Mouse (Mus musculus): Measurements from ENCODE around the gene Phlpp1. TPM values are rescaled to one million over a fixed set of nuclear protein-coding genes. Genes with fewer than 3 reads are reported as not detected.

The Phlpp1 gene
- polyA plus RNA-seq, 1 experiment from 2014 or later, result 1.7 TPM

GRCm38 (mm10) chr1:106372446-106372845, 200.9 kb downstream of the Phlpp1 start:
- Histone ChIP-seq H3K4me3 (ENCODE audit: low read depth, low read length) (no peak overlapping the region), H3K4me2 (no peak overlapping the region), H3K4me1 (replicated peaks; ENCODE audit: control insufficient read depth, insufficient read depth, low read length) (no peaks in the 10 kb centered on the region), H3K36me3 (ENCODE audit: control insufficient read depth, insufficient read depth, low read length) (peaks cover 2% of the 10 kb centered on the region; the same call in 1 of the 2 replicates), H3K27me3 (replicated peaks; ENCODE audit: control insufficient read depth, insufficient read depth, low read length) (no peaks in the 10 kb centered on the region), H3K9me3 (ENCODE audit: control insufficient read depth, low read length) (no peaks in the 10 kb centered on the region), H3K9ac (ENCODE audit: low read depth, low read length) (no peak overlapping the region), H3K27ac (ENCODE audit: low read depth, low read length) (no peak overlapping the region)
- no peak for ATAC-seq (replicated peaks; ENCODE audit: low FRiP score)
- WGBS, result 77% methylated on average over 2 of the region's 2 CpGs
- no peak for DNase-seq (ENCODE audit: low spot score)

- Histone ChIP-seq H3K36me3 (ENCODE audit: control insufficient read depth, insufficient read depth, low read length) (peaks cover 2% of the 10 kb centered on the region; the same call in 1 of the 2 replicates), H3K4me3 (ENCODE audit: low read depth, low read length) (no peak overlapping the region), H3K9ac (ENCODE audit: low read depth, low read length) (no peak overlapping the region), H3K27me3 (replicated peaks; ENCODE audit: control insufficient read depth, insufficient read depth, low read length) (no peaks in the 10 kb centered on the region), H3K4me1 (replicated peaks; ENCODE audit: control insufficient read depth, insufficient read depth, low read length) (no peaks in the 10 kb centered on the region), H3K27ac (ENCODE audit: low read depth, low read length) (no peak overlapping the region), H3K4me2 (no peak overlapping the region), H3K9me3 (ENCODE audit: control insufficient read depth, low read length) (no peaks in the 10 kb centered on the region)
- WGBS, result 96% methylated on average over 1 of the region's 1 CpGs
- ATAC-seq (replicated peaks; ENCODE audit: low FRiP score) (no peak), DNase-seq (ENCODE audit: low spot score) (no peak)
Measured at GRCm38 (mm10) chr1:106373656-106374055, 202.1 kb downstream of the Phlpp1 start.

GRCm38 (mm10) chr1:106374274-106374673, 202.7 kb downstream of the Phlpp1 start:
- no peak overlapping the region for H3K27ac ChIP-seq (ENCODE audit: low read depth, low read length)
- no peak overlapping the region for H3K9ac ChIP-seq (ENCODE audit: low read depth, low read length)
- DNase-seq (ENCODE audit: low spot score) (no peak), ATAC-seq (replicated peaks; ENCODE audit: low FRiP score) (no peak)
- no peak overlapping the region for H3K4me3 ChIP-seq (ENCODE audit: low read depth, low read length)
- peaks cover 2% of the 10 kb centered on the region; the same call in 1 of the 2 replicates for H3K36me3 ChIP-seq (ENCODE audit: control insufficient read depth, insufficient read depth, low read length)
- 87% methylated on average over 2 of the region's 2 CpGs for WGBS
- no peaks in the 10 kb centered on the region for H3K27me3 ChIP-seq (replicated peaks; ENCODE audit: control insufficient read depth, insufficient read depth, low read length)
- H3K4me1 ChIP-seq (replicated peaks; ENCODE audit: control insufficient read depth, insufficient read depth, low read length), result no peaks in the 10 kb centered on the region
- H3K9me3 ChIP-seq (ENCODE audit: control insufficient read depth, low read length), result no peaks in the 10 kb centered on the region
- no peak overlapping the region for H3K4me2 ChIP-seq

- H3K36me3 ChIP-seq (ENCODE audit: control insufficient read depth, insufficient read depth, low read length), result no peaks in the 10 kb centered on the region
Measured at GRCm38 (mm10) chr1:106374971-106375370, 203.4 kb downstream of the Phlpp1 start.

GRCm38 (mm10) chr1:106376003-106376402, 204.5 kb downstream of the Phlpp1 start:
- Histone ChIP-seq H3K4me3 (ENCODE audit: low read depth, low read length) (no peak overlapping the region), H3K9me3 (ENCODE audit: control insufficient read depth, low read length) (no peaks in the 10 kb centered on the region), H3K36me3 (ENCODE audit: control insufficient read depth, insufficient read depth, low read length) (0 out of 2 replicates have a peak, but pooled peaks cover under 1% of the 10 kb centered on the region), H3K4me1 (replicated peaks; ENCODE audit: control insufficient read depth, insufficient read depth, low read length) (no peaks in the 10 kb centered on the region), H3K27me3 (replicated peaks; ENCODE audit: control insufficient read depth, insufficient read depth, low read length) (no peaks in the 10 kb centered on the region), H3K4me2 (no peak overlapping the region), H3K9ac (ENCODE audit: low read depth, low read length) (no peak overlapping the region), H3K27ac (ENCODE audit: low read depth, low read length) (no peak overlapping the region)
- DNase-seq (ENCODE audit: low spot score) (no peak), ATAC-seq (replicated peaks; ENCODE audit: low FRiP score) (no peak)
- WGBS, result 65% methylated on average over 3 of the region's 3 CpGs

More at GRCm38 (mm10) chr1:106374971-106375370, 203.4 kb downstream of the Phlpp1 start:
- no peak overlapping the region for H3K4me3 ChIP-seq (ENCODE audit: low read depth, low read length)
- H3K9me3 ChIP-seq (ENCODE audit: control insufficient read depth, low read length), result no peaks in the 10 kb centered on the region
- DNase-seq (ENCODE audit: low spot score), result no peak
- no peak overlapping the region for H3K27ac ChIP-seq (ENCODE audit: low read depth, low read length)
- H3K4me2 ChIP-seq, result no peak overlapping the region
- no peaks in the 10 kb centered on the region for H3K27me3 ChIP-seq (replicated peaks; ENCODE audit: control insufficient read depth, insufficient read depth, low read length)
- 72% methylated on average over 4 of the region's 4 CpGs for WGBS
- no peaks in the 10 kb centered on the region for H3K4me1 ChIP-seq (replicated peaks; ENCODE audit: control insufficient read depth, insufficient read depth, low read length)
- ATAC-seq (replicated peaks; ENCODE audit: low FRiP score), result no peak
- H3K9ac ChIP-seq (ENCODE audit: low read depth, low read length), result no peak overlapping the region

GRCm38 (mm10) chr1:106380465-106380864, 208.9 kb downstream of the Phlpp1 start:
- Histone ChIP-seq H3K4me2 (no peak overlapping the region), H3K4me3 (ENCODE audit: low read depth, low read length) (no peak overlapping the region), H3K9me3 (ENCODE audit: control insufficient read depth, low read length) (no peaks in the 10 kb centered on the region), H3K27ac (ENCODE audit: low read depth, low read length) (no peak overlapping the region), H3K9ac (ENCODE audit: low read depth, low read length) (no peak overlapping the region), H3K4me1 (replicated peaks; ENCODE audit: control insufficient read depth, insufficient read depth, low read length) (no peaks in the 10 kb centered on the region), H3K36me3 (ENCODE audit: control insufficient read depth, insufficient read depth, low read length) (0 out of 2 replicates have a peak, but pooled peaks cover 2% of the 10 kb centered on the region), H3K27me3 (replicated peaks; ENCODE audit: control insufficient read depth, insufficient read depth, low read length) (no peaks in the 10 kb centered on the region)
- DNase-seq (ENCODE audit: low spot score) (no peak), ATAC-seq (replicated peaks; ENCODE audit: low FRiP score) (no peak)
- 66% methylated on average over 1 of the region's 1 CpGs for WGBS

- DNase-seq (ENCODE audit: low spot score) (no peak), ATAC-seq (replicated peaks; ENCODE audit: low FRiP score) (no peak)
- H3K27ac ChIP-seq (ENCODE audit: low read depth, low read length), result no peak overlapping the region
- H3K4me3 ChIP-seq (ENCODE audit: low read depth, low read length), result no peak overlapping the region
- H3K27me3 ChIP-seq (replicated peaks; ENCODE audit: control insufficient read depth, insufficient read depth, low read length), result no peaks in the 10 kb centered on the region
- no peaks in the 10 kb centered on the region for H3K36me3 ChIP-seq (ENCODE audit: control insufficient read depth, insufficient read depth, low read length)
- H3K9ac ChIP-seq (ENCODE audit: low read depth, low read length), result no peak overlapping the region
- H3K4me1 ChIP-seq (replicated peaks; ENCODE audit: control insufficient read depth, insufficient read depth, low read length), result no peaks in the 10 kb centered on the region
- 75% methylated on average over 5 of the region's 5 CpGs for WGBS
- H3K9me3 ChIP-seq (ENCODE audit: control insufficient read depth, low read length), result no peaks in the 10 kb centered on the region
- H3K4me2 ChIP-seq, result no peak overlapping the region
Measured at GRCm38 (mm10) chr1:106386542-106386941, 215.0 kb downstream of the Phlpp1 start.

- no peaks in the 10 kb centered on the region for H3K9me3 ChIP-seq (ENCODE audit: control insufficient read depth, low read length)
Measured at GRCm38 (mm10) chr1:106387264-106387663, 215.7 kb downstream of the Phlpp1 start.

GRCm38 (mm10) chr1:106389673-106390072, 218.1 kb downstream of the Phlpp1 start:
- ATAC-seq (replicated peaks; ENCODE audit: low FRiP score) (no peak; the same call in 1 of the 2 replicates), DNase-seq (ENCODE audit: low spot score) (peak; percentile 57)
- H3K27me3 ChIP-seq (replicated peaks; ENCODE audit: control insufficient read depth, insufficient read depth, low read length), result no peaks in the 10 kb centered on the region
- H3K9me3 ChIP-seq (ENCODE audit: control insufficient read depth, low read length), result no peaks in the 10 kb centered on the region
- H3K9ac ChIP-seq (ENCODE audit: low read depth, low read length), result no peak overlapping the region
- no peak overlapping the region for H3K27ac ChIP-seq (ENCODE audit: low read depth, low read length)
- no peak overlapping the region for H3K4me2 ChIP-seq
- no peaks in the 10 kb centered on the region for H3K4me1 ChIP-seq (replicated peaks; ENCODE audit: control insufficient read depth, insufficient read depth, low read length)
- peaks cover 3% of the 10 kb centered on the region; the same call in 1 of the 2 replicates for H3K36me3 ChIP-seq (ENCODE audit: control insufficient read depth, insufficient read depth, low read length)
- WGBS, result 16% methylated on average over 5 of the region's 5 CpGs
- H3K4me3 ChIP-seq (ENCODE audit: low read depth, low read length), result no peak overlapping the region

More at GRCm38 (mm10) chr1:106387264-106387663, 215.7 kb downstream of the Phlpp1 start:
- no peak overlapping the region for H3K27ac ChIP-seq (ENCODE audit: low read depth, low read length)
- no peak for ATAC-seq (replicated peaks; ENCODE audit: low FRiP score)
- H3K4me3 ChIP-seq (ENCODE audit: low read depth, low read length), result no peak overlapping the region
- peaks cover 1% of the 10 kb centered on the region; the same call in 1 of the 2 replicates for H3K36me3 ChIP-seq (ENCODE audit: control insufficient read depth, insufficient read depth, low read length)
- no peaks in the 10 kb centered on the region for H3K27me3 ChIP-seq (replicated peaks; ENCODE audit: control insufficient read depth, insufficient read depth, low read length)
- H3K9ac ChIP-seq (ENCODE audit: low read depth, low read length), result no peak overlapping the region
- no peaks in the 10 kb centered on the region for H3K4me1 ChIP-seq (replicated peaks; ENCODE audit: control insufficient read depth, insufficient read depth, low read length)
- 80% methylated on average over 4 of the region's 4 CpGs for WGBS
- no peak overlapping the region for H3K4me2 ChIP-seq
- no peak for DNase-seq (ENCODE audit: low spot score)

Data from liver, embryonic 11.5 days (tissue).